Mouse (Mus musculus) stomach, embryonic 16.5 days (tissue): ENCODE results near the gene Cux2. TPM values are rescaled to one million over a fixed set of nuclear protein-coding genes. Genes with fewer than 3 reads are reported as not detected.

Source experiments
- ATAC-seq: fragments of 200-750 bp; cut with Nextera tagmentation; 2 replicates; pipeline ENCODE4 v1.8.0; 2017; ENCODE audit warnings: moderate number of reproducible peaks, moderate TSS enrichment; ENCODE audit not compliant: insufficient read depth, low FRiP score
- H3K27ac ChIP-seq: fragments of 300-500 bp; sonication (generic); 2 replicates; pipeline ENCODE4 v1.5.1; 2014; ENCODE audit warnings: low read length
- H3K27me3 ChIP-seq: fragments of 300-500 bp; sonication (generic); 2 replicates; pipeline ENCODE4 v1.6.1; 2014; ENCODE audit warnings: low read length, control low read depth, mixed read lengths; ENCODE audit not compliant: control insufficient read depth, insufficient read depth
- H3K36me3 ChIP-seq: fragments of 300-500 bp; sonication (generic); 2 replicates; pipeline ENCODE4 v1.6.1; 2014; ENCODE audit warnings: low read length; ENCODE audit not compliant: control insufficient read depth, insufficient read depth
- H3K4me1 ChIP-seq: fragments of 300-500 bp; sonication (generic); 2 replicates; pipeline ENCODE4 v1.6.1; 2014; ENCODE audit warnings: low read length, control low read depth, mixed read lengths; ENCODE audit not compliant: control insufficient read depth, insufficient read depth
- H3K4me2 ChIP-seq: fragments of 300-500 bp; sonication (generic); 2 replicates; pipeline ENCODE4 v1.6.1; 2014; ENCODE audit warnings: low read depth, low read length, mixed read lengths
- H3K4me3 ChIP-seq: fragments of 300-500 bp; sonication (generic); replicated peaks from 2 replicates; pipeline ENCODE4 v1.5.1; 2014; ENCODE audit warnings: mild to moderate bottlenecking, low read length
- H3K9ac ChIP-seq: fragments of 300-500 bp; sonication (generic); 2 replicates; pipeline ENCODE4 v1.6.1; 2014; ENCODE audit warnings: low read length
- H3K9me3 ChIP-seq: fragments of 300-500 bp; sonication (generic); replicated peaks from 2 replicates; pipeline ENCODE4 v1.6.1; 2016; ENCODE audit warnings: low read length, control low read depth; ENCODE audit not compliant: control insufficient read depth
- WGBS: fragments of 180-500 bp; shearing (Covaris S2); extraction: QIAGEN DNeasy Blood & Tissue Kit; methylation state at CpG from one replicate; pipeline ENCODE4 v1.1.7; 2014; 5-methylcytosine and 5-hydroxymethylcytosine counted together
- polyA plus RNA-seq: library from polyadenylated mRNA; unstranded; fragments of >200 nt; fragmentation: Nextera tagmentation; extraction: Ambion mirVana; gene quantifications from 2 replicates; pipeline ENCODE4 v1.2.1, GENCODE M21; 2015

Gene Cux2
- polyA plus RNA-seq, 1 experiment from 2014 or later = 3.5 TPM

GRCm38 (mm10) chr5:122053587-122053986, 3.7 kb upstream of the Cux2 start:
- H3K4me3 ChIP-seq = no peak overlapping the region
- peaks cover 4% of the 10 kb centered on the region for H3K9me3 ChIP-seq
- WGBS = 22% methylated on average over 15 of the region's 15 CpGs
- H3K36me3 ChIP-seq = no peaks in the 10 kb centered on the region
- peaks cover 11% of the 10 kb centered on the region for H3K4me1 ChIP-seq
- H3K9ac ChIP-seq = 0 out of 2 replicates have a peak overlapping the region, but pooled peaks have one; percentile 11
- H3K27ac ChIP-seq = no peak overlapping the region
- ATAC-seq = no peak
- H3K4me2 ChIP-seq = no peak overlapping the region
- peaks cover 21% of the 10 kb centered on the region for H3K27me3 ChIP-seq

DNA sequence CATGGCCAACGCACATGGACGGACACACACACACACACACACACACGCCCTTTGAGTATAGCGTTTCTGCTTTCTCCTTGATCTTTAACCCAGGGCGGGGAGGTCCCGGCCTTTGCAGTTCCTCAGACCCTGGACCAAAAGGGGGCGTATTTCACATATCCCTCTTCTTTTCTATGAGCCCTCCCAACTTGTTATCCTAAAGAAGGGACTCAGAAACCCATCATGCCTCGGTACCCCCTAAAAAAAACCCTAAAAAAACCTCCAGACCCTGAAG, 867 bp upstream of the Cux2 start:
- H3K9ac ChIP-seq = peak overlapping the region; percentile 89
- peak overlapping the region; percentile 80 for H3K4me3 ChIP-seq
- H3K36me3 ChIP-seq = no peaks in the 10 kb centered on the region
- no peaks in the 10 kb centered on the region for H3K9me3 ChIP-seq
- H3K4me2 ChIP-seq = peak overlapping the region; percentile 83
- ATAC-seq = no peak
- H3K27me3 ChIP-seq = peaks cover 45% of the 10 kb centered on the region
- H3K27ac ChIP-seq = no peak overlapping the region
- H3K4me1 ChIP-seq = peaks cover 21% of the 10 kb centered on the region
- 6% methylated on average over 8 of the region's 8 CpGs for WGBS

DNA sequence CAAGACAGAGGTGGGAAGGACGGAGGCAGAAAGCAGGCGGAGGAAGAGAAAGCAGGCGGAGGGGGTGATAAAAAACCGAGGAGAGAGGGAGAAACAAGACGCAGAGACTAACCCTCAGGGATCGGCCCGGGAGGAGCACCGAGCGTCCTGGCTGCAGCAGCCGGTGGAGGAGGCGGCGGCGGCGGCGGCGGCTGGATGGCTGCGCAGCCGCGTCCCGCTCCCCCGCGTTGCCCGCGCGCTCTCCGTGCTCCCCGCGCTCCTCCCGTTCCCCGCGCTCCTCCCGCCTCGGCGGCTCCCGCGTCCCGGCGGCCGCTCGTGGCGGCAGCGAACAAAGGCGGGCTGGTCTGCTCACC, 262 bp downstream of the Cux2 start:
- Histone ChIP-seq H3K4me2 (peak overlapping the region; percentile 83), H3K4me1 (peaks cover 21% of the 10 kb centered on the region), H3K9me3 (no peaks in the 10 kb centered on the region), H3K9ac (peak overlapping the region; percentile 89), H3K4me3 (peak overlapping the region; percentile 80), H3K27ac (peak overlapping the region; percentile 57), H3K27me3 (peaks cover 45% of the 10 kb centered on the region), H3K36me3 (no peaks in the 10 kb centered on the region)
- ATAC-seq = peak; percentile 48; the same call in 1 of the 2 replicates
- 0% methylated on average over 35 of the region's 43 CpGs for WGBS

GRCm38 (mm10) chr5:122048686-122049663, 927 bp downstream of the Cux2 start:
- ATAC-seq = peak; percentile 1; the same call in 1 of the 2 replicates
- H3K27ac ChIP-seq = no peak overlapping the region
- no peaks in the 10 kb centered on the region for H3K9me3 ChIP-seq
- H3K9ac ChIP-seq = peak overlapping the region; percentile 89
- peaks cover 21% of the 10 kb centered on the region for H3K4me1 ChIP-seq
- H3K36me3 ChIP-seq = no peaks in the 10 kb centered on the region
- peak overlapping the region; percentile 83 for H3K4me2 ChIP-seq
- 2% methylated on average over 52 of the region's 52 CpGs for WGBS
- peaks cover 43% of the 10 kb centered on the region for H3K27me3 ChIP-seq
- peak overlapping the region; percentile 80 for H3K4me3 ChIP-seq

DNA sequence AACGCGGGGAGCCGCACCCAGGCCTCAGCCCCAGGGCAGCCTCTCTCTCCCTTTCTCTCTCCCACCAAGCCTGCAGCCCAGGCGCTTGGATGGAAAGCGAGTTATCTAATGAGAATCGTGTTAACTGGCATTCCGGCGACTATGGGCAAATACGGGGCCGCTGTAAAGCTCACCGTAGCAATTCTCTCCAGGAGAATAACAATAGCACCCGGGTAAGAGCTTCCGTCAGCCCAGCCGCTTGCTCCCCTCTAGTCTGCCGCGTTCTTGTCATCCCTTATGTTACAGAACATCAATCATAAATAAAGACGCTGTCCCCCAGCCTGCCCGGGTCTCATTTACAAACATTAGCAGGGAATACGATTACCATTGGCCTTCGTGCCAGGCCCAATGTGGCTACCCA, 1.6 kb downstream of the Cux2 start:
- Histone ChIP-seq H3K27ac (no peak overlapping the region), H3K9me3 (no peaks in the 10 kb centered on the region), H3K4me2 (peak overlapping the region; percentile 83), H3K4me1 (peaks cover 23% of the 10 kb centered on the region), H3K27me3 (peaks cover 38% of the 10 kb centered on the region), H3K36me3 (no peaks in the 10 kb centered on the region), H3K4me3 (peak overlapping the region; percentile 80), H3K9ac (no peak overlapping the region)
- 10% methylated on average over 20 of the region's 20 CpGs for WGBS
- ATAC-seq = no peak

- H3K9ac ChIP-seq = no peak overlapping the region
- peaks cover 33% of the 10 kb centered on the region for H3K27me3 ChIP-seq
- peaks cover 25% of the 10 kb centered on the region for H3K4me1 ChIP-seq
- no peak for ATAC-seq
- H3K4me3 ChIP-seq = peak overlapping the region; percentile 80; the same call in 1 of the 2 replicates
- no peaks in the 10 kb centered on the region for H3K36me3 ChIP-seq
- peak overlapping the region; percentile 83 for H3K4me2 ChIP-seq
- H3K9me3 ChIP-seq = no peaks in the 10 kb centered on the region
- 56% methylated on average over 5 of the region's 5 CpGs for WGBS
- H3K27ac ChIP-seq = no peak overlapping the region
These were observed 2.1 kb downstream of the Cux2 start for GRCm38 (mm10) chr5:122047791-122048190.

DNA sequence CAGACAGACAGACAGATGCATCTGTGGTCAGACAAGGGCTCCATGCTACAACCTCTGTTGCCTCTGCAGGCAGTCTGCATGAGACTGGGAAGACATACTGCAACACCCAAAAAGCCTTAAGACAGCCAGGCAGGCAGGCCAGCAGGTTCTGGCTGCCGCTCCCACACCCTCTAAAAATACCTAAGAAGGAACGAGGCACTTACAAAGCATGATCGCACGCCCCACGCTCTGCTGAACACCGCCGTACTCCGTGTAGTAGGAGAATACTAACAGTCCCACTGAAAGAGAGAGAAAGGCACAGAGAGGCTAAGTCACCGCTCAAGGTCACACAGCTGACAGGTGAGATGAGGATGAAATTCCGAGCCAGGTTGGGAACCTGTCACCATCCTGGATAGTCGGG, 6.3 kb downstream of the Cux2 start:
- H3K36me3 ChIP-seq = no peaks in the 10 kb centered on the region
- 0 out of 2 replicates have a peak, but pooled peaks cover 14% of the 10 kb centered on the region for H3K4me1 ChIP-seq
- no peak for ATAC-seq
- no peak overlapping the region for H3K4me3 ChIP-seq
- H3K9ac ChIP-seq = no peak overlapping the region
- H3K4me2 ChIP-seq = no peak overlapping the region
- WGBS = 78% methylated on average over 11 of the region's 11 CpGs
- H3K27me3 ChIP-seq = peaks cover 23% of the 10 kb centered on the region
- no peak overlapping the region for H3K27ac ChIP-seq
- no peaks in the 10 kb centered on the region for H3K9me3 ChIP-seq

DNA sequence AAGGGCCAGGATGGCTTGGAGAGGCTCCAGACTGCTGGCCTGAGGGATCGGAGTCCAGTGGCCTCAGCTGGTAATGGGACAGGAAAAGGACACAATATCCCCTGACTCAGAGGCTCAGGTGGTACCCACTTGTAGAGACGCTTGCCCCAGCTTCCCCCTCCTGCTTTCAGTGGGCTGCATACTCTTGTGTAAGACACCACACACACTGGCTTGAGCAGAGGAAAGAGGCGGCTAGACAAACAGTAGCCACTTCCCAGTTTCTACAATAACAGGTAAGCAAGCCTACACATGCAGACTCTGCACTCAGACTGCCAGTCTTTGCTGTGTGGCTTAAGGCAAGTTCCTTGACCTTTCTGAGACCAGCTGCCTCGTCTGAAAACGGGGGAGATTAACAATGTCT, 14.6 kb downstream of the Cux2 start:
- 65% methylated on average over 5 of the region's 5 CpGs for WGBS
- Histone ChIP-seq H3K36me3 (no peaks in the 10 kb centered on the region), H3K27ac (no peak overlapping the region), H3K27me3 (no peaks in the 10 kb centered on the region), H3K9me3 (peaks cover 5% of the 10 kb centered on the region; the same call in 1 of the 2 replicates), H3K4me1 (0 out of 2 replicates have a peak, but pooled peaks cover 7% of the 10 kb centered on the region), H3K4me2 (no peak overlapping the region), H3K9ac (no peak overlapping the region), H3K4me3 (no peak overlapping the region)
- ATAC-seq = no peak

DNA sequence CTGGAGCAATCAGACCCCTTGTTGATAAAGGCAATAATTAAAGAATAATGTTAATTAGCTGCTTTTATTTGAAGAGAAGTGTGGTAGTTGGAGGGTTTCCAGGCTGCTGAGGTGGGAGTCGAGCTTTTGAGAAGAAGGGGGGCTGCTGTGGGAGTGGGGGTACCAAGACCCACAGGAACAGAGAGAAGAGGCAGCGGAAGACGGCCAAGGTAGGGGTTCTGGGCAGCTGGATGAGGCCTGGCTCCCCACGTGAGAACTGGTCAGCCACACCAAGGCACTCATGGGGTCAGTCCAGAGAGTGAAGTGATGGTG, 16.8 kb downstream of the Cux2 start:
- 60% methylated on average over 4 of the region's 4 CpGs for WGBS
- Histone ChIP-seq H3K36me3 (no peaks in the 10 kb centered on the region), H3K27me3 (no peaks in the 10 kb centered on the region), H3K4me1 (0 out of 2 replicates have a peak, but pooled peaks cover 7% of the 10 kb centered on the region), H3K4me3 (no peak overlapping the region), H3K27ac (no peak overlapping the region), H3K9ac (no peak overlapping the region), H3K9me3 (peaks cover 5% of the 10 kb centered on the region; the same call in 1 of the 2 replicates), H3K4me2 (no peak overlapping the region)
- ATAC-seq = no peak
